Mouse (Mus musculus): Measurements from ENCODE around the gene Klhdc4. TPM values are rescaled to one million over a fixed set of nuclear protein-coding genes. Genes with fewer than 3 reads are reported as not detected.

The Klhdc4 gene
- total RNA-seq, 2 experiments from 2014 or later: 14.4 to 16.0 TPM

- no peak for DNase-seq
- intact Hi-C loops (cut with DNase I): loop anchor here (1.0 to 2.0 kb wide), 2 partner anchors 59 to 74 kb away; no protein-coding TSS in a partner anchor
Observed at GRCm38 (mm10) chr8:121850436-121850820, 21.1 kb upstream of the Klhdc4 start.

- intact Hi-C loops (cut with DNase I): loop anchor here (1.0 to 2.0 kb wide), 2 partner anchors 59 to 75 kb away; no protein-coding TSS in a partner anchor
- DNase-seq: peak; percentile 68 to 80
Observed at GRCm38 (mm10) chr8:121850018-121850417, 20.6 kb upstream of the Klhdc4 start.

GRCm38 (mm10) chr8:121849303-121849702 lies 19.9 kb upstream of the Klhdc4 start:
- intact Hi-C loops (cut with DNase I): loop anchor here (10.0 kb wide), 1 partner anchor 245 kb away; no protein-coding TSS in a partner anchor
- DNase-seq: no peak

- intact Hi-C loops (cut with DNase I): loop anchor here (10.0 kb wide), 1 partner anchor 244 kb away; no protein-coding TSS in a partner anchor
Observed at GRCm38 (mm10) chr8:121848495-121848894, 19.1 kb upstream of the Klhdc4 start.

GRCm38 (mm10) chr8:121847987-121848386 lies 18.6 kb upstream of the Klhdc4 start:
- no peak for DNase-seq
- intact Hi-C loops (cut with DNase I): loop anchor here (10.0 kb wide), 1 partner anchor 243 kb away; no protein-coding TSS in a partner anchor

More at GRCm38 (mm10) chr8:121848495-121848894, 19.1 kb upstream of the Klhdc4 start:
- DNase-seq: no peak

GRCm38 (mm10) chr8:121847261-121847822 lies 18.0 kb upstream of the Klhdc4 start:
- intact Hi-C loops (cut with DNase I): loop anchor here (10.0 kb wide), 1 partner anchor 243 kb away; no protein-coding TSS in a partner anchor
- DNase-seq: no peak

- no peak for DNase-seq
- intact Hi-C loops (cut with DNase I): loop anchor here (10.0 kb wide), 1 partner anchor 242 kb away; no protein-coding TSS in a partner anchor
Observed at GRCm38 (mm10) chr8:121846815-121847214, 17.4 kb upstream of the Klhdc4 start.

GRCm38 (mm10) chr8:121844765-121845164 lies 15.4 kb upstream of the Klhdc4 start:
- intact Hi-C loops (cut with DNase I): loop anchor here (10.0 kb wide), 1 partner anchor 240 kb away; no protein-coding TSS in a partner anchor
- DNase-seq: no peak

- intact Hi-C loops (cut with DNase I): loop anchor here (10.0 kb wide), 1 partner anchor 238 kb away; no protein-coding TSS in a partner anchor
- DNase-seq: no peak
Observed at GRCm38 (mm10) chr8:121843184-121843733, 13.9 kb upstream of the Klhdc4 start.

GRCm38 (mm10) chr8:121842064-121842955 lies 12.9 kb upstream of the Klhdc4 start:
- intact Hi-C loops (cut with DNase I): loop anchor here (10.0 kb wide), 1 partner anchor 238 kb away; no protein-coding TSS in a partner anchor
- DNase-seq: no peak

GRCm38 (mm10) chr8:121841242-121841641 lies 11.9 kb upstream of the Klhdc4 start:
- intact Hi-C loops (cut with DNase I): loop anchor here (10.0 kb wide), 1 partner anchor 236 kb away; no protein-coding TSS in a partner anchor
- peak in 1 of 2 experiments; percentile 62 for DNase-seq

- intact Hi-C loops (cut with DNase I): loop anchor here (5.0 kb wide), 1 partner anchor 115 kb away; no protein-coding TSS in a partner anchor
- DNase-seq: peak; percentile 72 to 82
Observed at GRCm38 (mm10) chr8:121832503-121832902, 3.1 kb upstream of the Klhdc4 start.

- no peak for DNase-seq
- intact Hi-C loops (cut with DNase I): loop anchor here (5.0 kb wide), 1 partner anchor 115 kb away; no protein-coding TSS in a partner anchor
Observed at GRCm38 (mm10) chr8:121832061-121832460, 2.7 kb upstream of the Klhdc4 start.

- no peak for DNase-seq
- intact Hi-C loops (cut with DNase I): loop anchor here (5.0 kb wide), 1 partner anchor 113 kb away; no protein-coding TSS in a partner anchor
Observed at GRCm38 (mm10) chr8:121829777-121830362, 501 bp upstream of the Klhdc4 start.

- intact Hi-C loops (cut with DNase I): no loop called here
- no peak for DNase-seq
Observed at GRCm38 (mm10) chr8:121828376-121829023, 869 bp downstream of the Klhdc4 start.

GRCm38 (mm10) chr8:121827726-121828125 lies 1.6 kb downstream of the Klhdc4 start:
- intact Hi-C loops (cut with DNase I): no loop called here
- DNase-seq: no peak

GRCm38 (mm10) chr8:121821770-121822169 lies 7.6 kb downstream of the Klhdc4 start:
- DNase-seq: no peak
- intact Hi-C loops (cut with DNase I): no loop called here

- no peak for DNase-seq
- intact Hi-C loops (cut with DNase I): no loop called here
Observed at GRCm38 (mm10) chr8:121821320-121821719, 8.0 kb downstream of the Klhdc4 start.

- intact Hi-C loops (cut with DNase I): no loop called here
- no peak for DNase-seq
Observed at GRCm38 (mm10) chr8:121820840-121821239, 8.5 kb downstream of the Klhdc4 start.

- intact Hi-C loops (cut with DNase I): loop anchor here (10.0 kb wide), 1 partner anchor 103 kb away; no protein-coding TSS in a partner anchor
- DNase-seq: no peak
Observed at GRCm38 (mm10) chr8:121818226-121818625, 11.1 kb downstream of the Klhdc4 start.

Measured in heart, postnatal 10 days (tissue).